Mouse (Mus musculus): ENCODE results near the gene Aqp7.

- no peak for TF ChIP-seq CTCF (IDR thresholded peaks at IDR 0.05; ENCODE audit: borderline replicate concordance, control insufficient read depth, extremely low read depth, insufficient read depth, low read length, poor library complexity)
- no peak for TF ChIP-seq POLR2A (IDR thresholded peaks at IDR 0.05; ENCODE audit: control insufficient read depth, extremely low read depth, insufficient read depth, low read length, poor library complexity)
Measured at GRCm38 (mm10) chr4:41071500-41072429, 23.8 kb upstream of the Aqp7 start.

Data from thymus, adult 2 months (tissue).